7 mouse cellular contexts compared by ENCODE assay signal in the genomic region with DNA sequence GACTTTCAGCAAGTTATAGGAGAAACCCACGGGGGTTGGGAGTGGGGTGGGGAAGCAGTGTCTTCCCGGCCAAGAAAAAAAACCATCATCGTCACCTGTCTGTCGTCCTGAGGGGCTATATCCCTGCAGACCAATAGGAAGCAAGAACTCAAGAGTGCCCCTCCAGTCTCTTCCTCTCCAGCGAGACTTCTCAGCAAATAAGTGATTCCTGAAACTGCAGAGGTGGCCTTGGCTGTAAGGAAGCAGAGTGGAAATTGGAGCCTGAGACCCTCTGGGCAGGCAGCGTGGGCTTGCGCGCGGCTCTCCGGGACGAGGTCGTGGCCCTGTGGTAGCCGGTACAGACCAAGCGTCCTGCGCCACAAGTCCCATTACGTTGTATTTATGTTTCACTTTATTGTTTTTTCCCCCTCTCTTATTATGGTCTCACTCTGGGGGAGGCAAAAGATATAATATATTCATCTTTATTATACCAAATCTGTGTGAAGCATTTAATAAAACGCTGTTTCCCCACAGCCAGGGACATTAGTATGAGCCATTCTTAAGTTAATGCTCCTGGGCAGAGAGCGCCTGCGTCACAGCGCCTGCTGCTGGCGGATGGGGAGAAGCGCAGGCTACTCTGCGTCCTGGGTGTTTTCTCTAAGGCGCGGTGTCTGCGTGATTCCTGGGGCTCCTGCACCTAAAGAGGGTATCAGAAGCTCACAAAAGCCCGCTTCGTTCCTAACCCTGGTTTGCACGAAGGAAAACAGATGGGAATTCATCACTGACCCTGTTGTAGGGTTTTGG. TPM values are rescaled to one million over a fixed set of nuclear protein-coding genes. Genes with fewer than 3 reads are reported as not detected.
DNase-seq lines count a peak whose midpoint lies in the region; ATAC-seq and TF ChIP-seq lines count a peak whose summit lies in the region.

No protein-coding gene starts in this region.

- no peak for TF ChIP-seq EP300 in liver, embryonic 14.5 days (IDR thresholded peaks at IDR 0.05; ENCODE audit: low read depth)

- TF ChIP-seq CTCF in left cerebral cortex, adult 2 months (IDR thresholded peaks at IDR 0.05): peak; percentile 82
- TF ChIP-seq CTCF in liver, embryonic 14.5 days (IDR thresholded peaks at IDR 0.05; ENCODE audit: low read depth): peak; percentile 90

- no peak for ATAC-seq in embryonic facial prominence, embryonic 12.5 days (ENCODE audit: insufficient number of reproducible peaks, insufficient read depth, low FRiP score, low TSS enrichment)
- no peak for ATAC-seq in liver, embryonic 14.5 days (ENCODE audit: insufficient read depth)
- ATAC-seq in stomach, embryonic 16.5 days (ENCODE audit: insufficient read depth, low FRiP score): no peak

- WGBS in embryonic facial prominence, embryonic 12.5 days: under 1% methylated on average over 29 of the region's 29 CpGs
- 2% methylated on average over 29 of the region's 29 CpGs for WGBS in liver, embryonic 14.5 days (ENCODE audit: insufficient replicate concordance)
- 4% methylated on average over 29 of the region's 29 CpGs for WGBS in stomach, embryonic 16.5 days

- intact Hi-C loops in left cerebral cortex, adult 2 months (cut with DNase I): loop anchor here (5.0 kb wide), 1 partner anchor 407 kb away; no protein-coding TSS in a partner anchor

- H3K9ac ChIP-seq in embryonic facial prominence, embryonic 12.5 days: no peak overlapping the region
- H3K9ac ChIP-seq in liver, embryonic 14.5 days (replicated peaks): no peak overlapping the region
- no peak overlapping the region for H3K9ac ChIP-seq in stomach, embryonic 16.5 days (ENCODE audit: low read length)

- no peak overlapping the region for H3K4me2 ChIP-seq in embryonic facial prominence, embryonic 12.5 days (replicated peaks)
- no peak overlapping the region for H3K4me2 ChIP-seq in liver, embryonic 14.5 days (ENCODE audit: low read depth)
- 0 out of 2 replicates have a peak overlapping the region, but pooled peaks have one; percentile 6 for H3K4me2 ChIP-seq in stomach, embryonic 16.5 days (ENCODE audit: low read depth, low read length)

- H3K36me3 ChIP-seq in embryonic facial prominence, embryonic 12.5 days: no peaks in the 10 kb centered on the region
- H3K36me3 ChIP-seq in liver, embryonic 14.5 days (replicated peaks; ENCODE audit: control insufficient read depth, insufficient read depth, low read depth): no peaks in the 10 kb centered on the region
- H3K36me3 ChIP-seq in stomach, embryonic 16.5 days (ENCODE audit: control insufficient read depth, insufficient read depth, low read length): no peaks in the 10 kb centered on the region

- H3K4me3 ChIP-seq in left cerebral cortex, adult 2 months: no peak overlapping the region
- H3K4me3 ChIP-seq in embryonic facial prominence, embryonic 12.5 days: 0 out of 2 replicates have a peak overlapping the region, but pooled peaks have one; percentile 2
- H3K4me3 ChIP-seq in liver, embryonic 14.5 days (ENCODE audit: insufficient read depth in 1 of 2, low read depth in 2 of 2, low read length in 2 of 2): no peak overlapping the region
- no peak overlapping the region for H3K4me3 ChIP-seq in stomach, embryonic 16.5 days (replicated peaks; ENCODE audit: low read length)

- no peak for DNase-seq in left cerebral cortex, adult 2 months (ENCODE audit: extremely low spot score in 1 of 2, low spot score in 2 of 2)
- no peak for DNase-seq in left cerebral cortex, adult 8-10 months (ENCODE audit: low spot score in 2 of 2)
- peak; percentile 85 for DNase-seq in ZHBTc4 (ENCODE audit: low read depth, low spot score)
- DNase-seq in liver, embryonic 14.5 days (ENCODE audit: low read depth in 3 of 3, low spot score in 3 of 3): no peak
- DNase-seq in urinary bladder, adult 2 months (ENCODE audit: low spot score): no peak

- H3K4me1 ChIP-seq in embryonic facial prominence, embryonic 12.5 days: no peaks in the 10 kb centered on the region
- no peaks in the 10 kb centered on the region for H3K4me1 ChIP-seq in liver, embryonic 14.5 days (replicated peaks; ENCODE audit: control insufficient read depth in 2 of 2, insufficient read depth in 2 of 2, low read length in 1 of 2)
- H3K4me1 ChIP-seq in stomach, embryonic 16.5 days (ENCODE audit: control insufficient read depth, insufficient read depth, low read length): no peaks in the 10 kb centered on the region

- no peaks in the 10 kb centered on the region for H3K9me3 ChIP-seq in embryonic facial prominence, embryonic 12.5 days
- no peaks in the 10 kb centered on the region for H3K9me3 ChIP-seq in liver, embryonic 14.5 days (ENCODE audit: control insufficient read depth, low read length)
- no peaks in the 10 kb centered on the region for H3K9me3 ChIP-seq in stomach, embryonic 16.5 days (replicated peaks; ENCODE audit: control insufficient read depth, low read length)

- H3K27ac ChIP-seq in left cerebral cortex, adult 2 months: no peak overlapping the region
- H3K27ac ChIP-seq in embryonic facial prominence, embryonic 12.5 days: no peak overlapping the region
- no peak overlapping the region for H3K27ac ChIP-seq in liver, embryonic 14.5 days
- H3K27ac ChIP-seq in stomach, embryonic 16.5 days (ENCODE audit: low read length): no peak overlapping the region

- peaks cover 80% of the 10 kb centered on the region for H3K27me3 ChIP-seq in embryonic facial prominence, embryonic 12.5 days
- H3K27me3 ChIP-seq in liver, embryonic 14.5 days (ENCODE audit: control insufficient read depth, insufficient read depth, low read length): peaks cover 58% of the 10 kb centered on the region
- peaks cover 58% of the 10 kb centered on the region for H3K27me3 ChIP-seq in stomach, embryonic 16.5 days (ENCODE audit: control insufficient read depth, insufficient read depth, low read length)

RNA-seq across cellular contexts. Expression of a gene that starts 8.5 kb away (rescaled TPM):
- not detected for total RNA-seq in left cerebral cortex, adult 2 months (2021)
- not detected for total RNA-seq in left cerebral cortex, adult 8-10 months (2022)
- 0.64 and 1.2 TPM in 2 replicates for polyA plus RNA-seq in embryonic facial prominence, embryonic 12.5 days (2016; fragmentation: Nextera tagmentation; extraction: Ambion mirVana)
- not detected in 2 replicates for polyA plus RNA-seq in liver, embryonic 14.5 days (2012; rRNA removed)
- not detected in 2 replicates for polyA plus RNA-seq in liver, embryonic 14.5 days (2014; fragmentation: Nextera tagmentation; extraction: Ambion mirVana)
- not detected in 2 replicates for polyA plus RNA-seq in stomach, embryonic 16.5 days (2015; fragmentation: Nextera tagmentation; extraction: Ambion mirVana)
- 0.03 and 0.11 TPM in 2 replicates for polyA plus RNA-seq in urinary bladder, adult 2 months (2012; rRNA removed)
